Mouse (Mus musculus) myocyte (in vitro differentiated cells): ENCODE measurements around the gene Ythdf1. TPM values are rescaled to one million over a fixed set of nuclear protein-coding genes. Genes with fewer than 3 reads are reported as not detected.

Source experiments
- H3K27me3 ChIP-seq: one replicate; pipeline ENCODE4 v1.6.1; 2011; ENCODE audit not compliant: control insufficient read depth, insufficient read depth, insufficient read length
- H3K36me3 ChIP-seq: one replicate; pipeline ENCODE4 v1.6.1; 2011; ENCODE audit not compliant: control insufficient read depth, insufficient read depth
- H3K4me2 ChIP-seq: one replicate; pipeline ENCODE4 v1.6.1; 2011; ENCODE audit warnings: low read depth, control low read depth
- H3K4me3 ChIP-seq: one replicate; pipeline ENCODE4 v1.5.1; 2011; ENCODE audit warnings: mild to moderate bottlenecking, control low read depth, moderate library complexity
- H3K79me2 ChIP-seq: one replicate; pipeline ENCODE4 v1.6.1; 2011; ENCODE audit not compliant: control insufficient read depth, insufficient read depth
- H3ac ChIP-seq: one replicate; pipeline ENCODE4 v1.6.1; 2011; ENCODE audit not compliant: control insufficient read depth, insufficient read length
- CEBPB ChIP-seq: IDR thresholded peaks from 2 replicates; pipeline ENCODE4 v1.6.1; 2011; ENCODE audit warnings: mild to moderate bottlenecking, moderate library complexity; ENCODE audit not compliant: poor library complexity, insufficient read depth, severe bottlenecking
- E2F4 ChIP-seq: IDR thresholded peaks from one replicate; pipeline ENCODE4 v1.6.1; 2011; ENCODE audit warnings: mild to moderate bottlenecking, control low read depth, moderate library complexity; ENCODE audit not compliant: insufficient read depth
- MAX ChIP-seq: IDR thresholded peaks from one replicate; pipeline ENCODE4 v1.6.1; 2011; ENCODE audit warnings: low read depth, mild to moderate bottlenecking, control low read depth
- MYOD1 ChIP-seq, 3 experiments: IDR thresholded peaks; one replicate each; pipeline ENCODE4 v1.6.1; 2011; ENCODE audit warnings: control low read depth in 2 of 3, low read depth in 2 of 3, mild to moderate bottlenecking in 2 of 3, moderate library complexity in 1 of 3; ENCODE audit not compliant: insufficient read length in 2 of 3, control insufficient read depth in 1 of 3
- MYOG ChIP-seq, 3 experiments: IDR thresholded peaks; one replicate each; pipeline ENCODE4 v1.6.1; 2011; ENCODE audit warnings: control low read depth in 2 of 3, low read depth in 2 of 3, mild to moderate bottlenecking in 2 of 3; ENCODE audit not compliant: insufficient read length in 2 of 3, control insufficient read depth in 1 of 3, insufficient read depth in 1 of 3
- POLR2A ChIP-seq: IDR thresholded peaks from one replicate; pipeline ENCODE4 v1.6.1; 2011; ENCODE audit warnings: low read depth, mild to moderate bottlenecking, control low read depth, moderate library complexity; ENCODE audit not compliant: insufficient read length
- POLR2AphosphoS2 ChIP-seq: IDR thresholded peaks from one replicate; pipeline ENCODE4 v1.6.1; 2011; ENCODE audit warnings: low read depth, control low read depth; ENCODE audit not compliant: insufficient read length
- REST ChIP-seq: IDR thresholded peaks from one replicate; pipeline ENCODE4 v1.6.1; 2011; ENCODE audit warnings: mild to moderate bottlenecking, control low read depth, moderate library complexity; ENCODE audit not compliant: insufficient read depth, insufficient read length
- SRF ChIP-seq: IDR thresholded peaks from one replicate; pipeline ENCODE4 v1.6.1; 2011; ENCODE audit warnings: low read depth; ENCODE audit not compliant: control insufficient read depth, insufficient read length
- TCF12 ChIP-seq: IDR thresholded peaks from one replicate; pipeline ENCODE4 v1.6.1; 2011; ENCODE audit warnings: mild to moderate bottlenecking, control low read depth; ENCODE audit not compliant: poor library complexity, insufficient read depth, severe bottlenecking
- TCF3 ChIP-seq: IDR thresholded peaks from one replicate; pipeline ENCODE4 v1.6.1; 2011; ENCODE audit warnings: low read depth, control low read depth; ENCODE audit not compliant: insufficient read length
- USF1 ChIP-seq: IDR thresholded peaks from one replicate; pipeline ENCODE4 v1.6.1; 2011; ENCODE audit warnings: low read depth, mild to moderate bottlenecking, control low read depth, moderate library complexity
- polyA plus RNA-seq: library from polyadenylated mRNA; unstranded; fragments of >200 nt; fragmentation: generic; extraction: Trizol; gene quantifications from one replicate; pipeline ENCODE4 v1.2.1, GENCODE M21; 2012; ENCODE audit warnings: missing spikeins

Ythdf1 gene
- polyA plus RNA-seq, 1 experiment: 34.5 TPM

DNA sequence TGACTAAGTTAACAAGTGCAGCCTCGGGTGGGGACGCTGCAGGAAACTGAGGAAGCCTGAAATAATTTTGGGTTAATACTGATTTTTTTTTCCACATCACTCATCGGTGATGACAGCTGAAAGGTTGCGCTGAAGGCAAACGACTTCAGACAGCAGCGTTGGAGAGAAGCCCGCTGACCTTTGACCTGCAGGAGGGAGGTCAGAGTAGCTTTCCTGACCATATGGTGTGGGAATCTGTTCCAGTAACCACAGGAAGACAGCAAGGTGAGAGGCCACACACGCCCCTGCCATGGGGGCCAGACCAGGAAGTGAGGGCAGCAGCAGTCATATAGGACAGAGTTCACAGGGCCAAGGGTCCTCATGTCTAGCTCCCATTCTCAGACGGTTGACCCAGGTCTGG lies 39.5 kb downstream of the Ythdf1 start:
- Histone ChIP-seq H3K4me2 (no peak overlapping the region), H3K4me3 (no peak overlapping the region), H3K27me3 (peaks cover 35% of the 10 kb centered on the region), H3ac (no peak overlapping the region), H3K79me2 (no peaks in the 10 kb centered on the region), H3K36me3 (no peaks in the 10 kb centered on the region)
- TF ChIP-seq MYOG (IDR thresholded peaks at IDR 0.05; ENCODE audit: control insufficient read depth in 1 of 3, insufficient read depth in 1 of 3, insufficient read length in 2 of 3, low read depth in 2 of 3): no peak
- no peak for TF ChIP-seq TCF3
- no peak for TF ChIP-seq SRF
- TF ChIP-seq REST: no peak
- TF ChIP-seq E2F4: no peak
- TF ChIP-seq TCF12: no peak
- TF ChIP-seq USF1: no peak
- no peak for TF ChIP-seq POLR2AphosphoS2
- no peak for TF ChIP-seq MAX
- no peak for TF ChIP-seq CEBPB
- TF ChIP-seq MYOD1 (IDR thresholded peaks at IDR 0.05; ENCODE audit: control insufficient read depth in 1 of 3, insufficient read length in 2 of 3, low read depth in 2 of 3): no peak
- TF ChIP-seq POLR2A: no peak

DNA sequence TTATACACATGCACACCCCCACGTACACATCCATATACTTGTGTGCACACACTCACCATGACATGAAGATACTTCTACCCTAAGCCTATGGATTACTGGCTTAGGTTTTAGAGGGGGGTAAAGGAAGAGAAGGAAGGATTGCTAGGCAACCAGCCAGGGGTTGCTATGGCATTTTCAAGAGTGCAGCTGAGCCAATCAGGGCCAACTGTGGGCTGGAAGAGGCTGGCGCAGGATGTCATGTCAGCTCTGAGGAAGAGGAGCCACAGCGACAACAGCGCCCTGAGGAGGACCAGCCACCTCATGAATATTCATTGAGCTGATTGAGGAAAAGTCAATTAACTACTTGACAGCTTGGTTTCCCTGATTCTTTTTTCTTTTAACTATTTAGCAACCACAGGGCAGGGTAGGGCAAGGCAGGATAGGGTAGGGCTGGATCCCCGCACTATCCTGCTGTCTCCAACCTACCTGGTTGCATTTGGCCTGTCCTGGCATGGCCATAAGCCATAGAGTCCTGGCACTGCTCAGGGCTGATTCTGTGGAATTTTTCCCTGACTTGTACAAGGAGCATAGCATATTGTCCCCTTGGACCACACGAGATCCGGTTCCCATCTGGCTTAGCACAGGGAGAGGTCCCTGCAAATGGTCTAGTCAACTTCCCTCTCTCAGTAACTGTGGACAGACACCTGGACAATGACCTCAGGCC lies 41.2 kb downstream of the Ythdf1 start:
- TF ChIP-seq MYOD1 (IDR thresholded peaks at IDR 0.05; ENCODE audit: control insufficient read depth in 1 of 3, insufficient read length in 2 of 3, low read depth in 2 of 3) (no peak), TCF3 (no peak), TCF12 (no peak), MYOG (IDR thresholded peaks at IDR 0.05; ENCODE audit: control insufficient read depth in 1 of 3, insufficient read depth in 1 of 3, insufficient read length in 2 of 3, low read depth in 2 of 3) (no peak), MAX (no peak), POLR2A (no peak), E2F4 (no peak), POLR2AphosphoS2 (no peak), REST (no peak), USF1 (no peak), CEBPB (no peak), SRF (no peak)
- H3K27me3 ChIP-seq: peaks cover 35% of the 10 kb centered on the region
- H3K36me3 ChIP-seq: no peaks in the 10 kb centered on the region
- H3K4me3 ChIP-seq: no peak overlapping the region
- no peak overlapping the region for H3K4me2 ChIP-seq
- H3ac ChIP-seq: no peak overlapping the region
- H3K79me2 ChIP-seq: no peaks in the 10 kb centered on the region

- Histone ChIP-seq H3K4me3 (no peak overlapping the region), H3K79me2 (no peaks in the 10 kb centered on the region), H3ac (no peak overlapping the region), H3K36me3 (no peaks in the 10 kb centered on the region), H3K27me3 (peaks cover 7% of the 10 kb centered on the region), H3K4me2 (no peak overlapping the region)
- TF ChIP-seq POLR2A (no peak), MYOD1 (IDR thresholded peaks at IDR 0.05; ENCODE audit: control insufficient read depth in 1 of 3, insufficient read length in 2 of 3, low read depth in 2 of 3) (no peak), SRF (no peak), POLR2AphosphoS2 (no peak), MYOG (IDR thresholded peaks at IDR 0.05; ENCODE audit: control insufficient read depth in 1 of 3, insufficient read depth in 1 of 3, insufficient read length in 2 of 3, low read depth in 2 of 3) (no peak), TCF3 (no peak), USF1 (no peak), E2F4 (no peak)
Observed at GRCm38 (mm10) chr2:180870006-180870405, 50.7 kb downstream of the Ythdf1 start.

DNA sequence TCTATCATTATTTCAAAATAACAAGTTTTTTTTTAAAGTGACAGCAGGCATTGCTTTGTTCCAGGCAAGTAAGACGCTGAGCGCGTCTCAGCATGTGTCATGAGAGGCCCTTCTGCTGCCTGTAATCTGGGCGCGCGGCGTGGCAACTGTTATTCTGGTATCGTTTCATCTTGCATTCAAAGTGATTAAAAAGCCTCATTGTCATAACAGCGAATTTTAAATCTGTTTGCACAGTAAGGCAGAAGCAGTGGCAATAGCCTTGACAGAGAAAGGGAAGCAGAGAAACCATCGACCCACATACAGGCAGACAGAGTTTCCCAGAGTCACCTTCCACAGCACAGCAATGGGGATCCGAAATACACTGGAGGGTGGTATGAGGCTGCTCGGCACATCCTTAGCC lies 59.2 kb downstream of the Ythdf1 start:
- no peak overlapping the region for H3ac ChIP-seq
- H3K27me3 ChIP-seq: peaks cover 16% of the 10 kb centered on the region
- H3K36me3 ChIP-seq: no peaks in the 10 kb centered on the region
- no peak overlapping the region for H3K4me3 ChIP-seq
- H3K79me2 ChIP-seq: no peaks in the 10 kb centered on the region
- no peak for TF ChIP-seq POLR2A
- TF ChIP-seq USF1: no peak
- TF ChIP-seq TCF3: no peak
- no peak for TF ChIP-seq SRF
- no peak for TF ChIP-seq CEBPB
- no peak for TF ChIP-seq REST
- no peak for TF ChIP-seq POLR2AphosphoS2
- no peak for TF ChIP-seq MYOG (IDR thresholded peaks at IDR 0.05; ENCODE audit: control insufficient read depth in 1 of 3, insufficient read depth in 1 of 3, insufficient read length in 2 of 3, low read depth in 2 of 3)
- TF ChIP-seq MAX: no peak
- no peak overlapping the region for H3K4me2 ChIP-seq

- Histone ChIP-seq H3K36me3 (no peaks in the 10 kb centered on the region), H3K4me2 (no peak overlapping the region), H3K27me3 (peaks cover 35% of the 10 kb centered on the region), H3ac (no peak overlapping the region), H3K79me2 (no peaks in the 10 kb centered on the region), H3K4me3 (no peak overlapping the region)
- TF ChIP-seq REST: no peak
- TF ChIP-seq POLR2A: no peak
- TF ChIP-seq POLR2AphosphoS2: no peak
- no peak for TF ChIP-seq MAX
- no peak for TF ChIP-seq TCF12
- TF ChIP-seq TCF3: no peak
- no peak for TF ChIP-seq E2F4
- no peak for TF ChIP-seq MYOD1 (IDR thresholded peaks at IDR 0.05; ENCODE audit: control insufficient read depth in 1 of 3, insufficient read length in 2 of 3, low read depth in 2 of 3)
- TF ChIP-seq CEBPB: no peak
- TF ChIP-seq USF1: no peak
- TF ChIP-seq SRF: no peak
- TF ChIP-seq MYOG (IDR thresholded peaks at IDR 0.05; ENCODE audit: control insufficient read depth in 1 of 3, insufficient read depth in 1 of 3, insufficient read length in 2 of 3, low read depth in 2 of 3): no peak
Observed at GRCm38 (mm10) chr2:180857121-180857520, 63.6 kb downstream of the Ythdf1 start.
